In the genomic region with DNA sequence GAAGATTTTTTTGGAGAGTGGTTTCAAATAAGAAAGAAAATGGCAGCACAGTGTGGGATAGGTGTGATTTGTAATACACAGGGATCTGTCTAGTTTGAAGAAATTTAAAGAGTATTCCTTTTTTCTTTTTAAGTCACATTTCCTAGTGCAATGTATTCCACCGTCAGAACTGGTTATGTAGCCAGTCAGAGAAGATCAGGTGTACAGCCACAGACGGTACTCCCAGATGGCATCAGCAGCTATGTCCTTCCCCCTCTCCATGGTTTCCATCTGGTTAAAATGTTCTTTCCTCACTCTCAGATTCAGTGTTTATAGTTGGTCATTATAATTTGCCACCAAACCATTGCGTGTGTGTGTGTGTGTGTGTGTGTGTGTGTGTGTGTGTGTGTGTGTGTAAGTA, we compare ENCODE assay signal across 23 mouse cellular contexts. TPM values are rescaled to one million over a fixed set of nuclear protein-coding genes. Genes with fewer than 3 reads are reported as not detected.
DNase-seq lines count a peak whose midpoint lies in the region; ATAC-seq lines count a peak whose summit lies in the region.
"Had no signal": no experiment of that assay in that cellular context is flagged by ENCODE, and none has a peak within 500 bp of the region (broad histone marks: within the 10 kb centered on the region; RNA-seq: fewer than 3 reads in every experiment).

No protein-coding gene starts in this region.

- DNase-seq in frontal cortex, postnatal 25 days (ENCODE audit: low spot score in 2 of 2) = no peak
- peak; percentile 37 for DNase-seq in layer of hippocampus, adult 11-12 months (ENCODE audit: low spot score)
- DNase-seq in layer of hippocampus, postnatal 10 days (ENCODE audit: low spot score in 2 of 2) = no peak
- DNase-seq in layer of hippocampus, adult 9-11 months = peak; percentile 48
- no peak for DNase-seq in layer of hippocampus, postnatal 25 days (ENCODE audit: extremely low spot score in 1 of 2, low spot score in 1 of 2)
- DNase-seq in brain, adult 2 months (ENCODE audit: low read depth, low spot score) = peak; percentile 77
- DNase-seq: adrenal gland, adult 8-10 months; adrenal gland, postnatal 14 days; B cell, adult 2 months; cerebellum, adult 11-12 months; cerebellum, adult 2 months; cerebellum, adult 9-10 months; cerebellum, postnatal 10 days; cerebellum, postnatal 25 days had no signal

- ATAC-seq in frontal cortex, adult (ENCODE audit: low TSS enrichment) = peak; percentile 87
- ATAC-seq: activated CD4-positive, CD25-positive, alpha-beta regulatory T cell, adult 4 months; CD4-positive, CD25-positive, alpha-beta regulatory T cell, adult 4 months; forebrain, embryonic 13.5 days; forebrain, embryonic 15.5 days; Patski had no signal

RNA-seq across cellular contexts. Expression of a gene that starts 10.7 kb away (rescaled TPM):
- total RNA-seq in layer of hippocampus, postnatal 10 days (2021) = 10 to 100 TPM; 14.1 to 16.6 TPM
- 10 to 100 TPM; 16.8 to 19.8 TPM for total RNA-seq in layer of hippocampus, postnatal 25 days (2021)

RNA-seq across cellular contexts. Expression of a gene that starts 32.9 kb away (rescaled TPM):
- total RNA-seq in layer of hippocampus, postnatal 10 days (2021) = 1 to 10 TPM; 5.3 to 6.1 TPM
- 10 to 100 TPM; 16.3 to 19.4 TPM for total RNA-seq in layer of hippocampus, postnatal 25 days (2021)
- total RNA-seq: CH12.LX, G1E had no signal

RNA-seq across cellular contexts. Expression of a gene that starts 39.0 kb away (rescaled TPM):
- not detected for total RNA-seq in layer of hippocampus, postnatal 10 days (2021)
- total RNA-seq in layer of hippocampus, postnatal 25 days (2021) = not detected
- total RNA-seq: adrenal gland, adult 18-20 months; adrenal gland, adult 8-10 months; CH12.LX; G1E had no signal

Comparison
In these comparisons a context has a peak if more than half of its experiments do, and no peak if none do; other contexts are left out.
1. DNase-seq: peak in layer of hippocampus, adult 11-12 months (single experiment), layer of hippocampus, adult 9-11 months (single experiment) and brain, adult 2 months (single experiment); none in frontal cortex, postnatal 25 days (0 of 2), layer of hippocampus, postnatal 10 days (0 of 2) and layer of hippocampus, postnatal 25 days (0 of 2).